In genomic region chr1:86160059-86160458, GRCm38 (mm10) we compare ENCODE assay signal across 32 mouse cellular contexts. TPM values are rescaled to one million over a fixed set of nuclear protein-coding genes. Genes with fewer than 3 reads are reported as not detected.
DNase-seq lines count a peak whose midpoint lies in the region; ATAC-seq and TF ChIP-seq lines count a peak whose summit lies in the region.
"Had no signal": no experiment of that assay in that cellular context is flagged by ENCODE, and none has a peak within 500 bp of the region (broad histone marks: within the 10 kb centered on the region; RNA-seq: fewer than 3 reads in every experiment).

No protein-coding gene starts in this region.

- ATAC-seq in liver, embryonic 12.5 days = peak; percentile 74
- ATAC-seq in liver, postnatal 0 days = peak; percentile 53
- ATAC-seq: forebrain, embryonic 14.5 days; midbrain, embryonic 13.5 days had no signal

- peak overlapping the region; percentile 53 for H3K4me2 ChIP-seq in liver, embryonic 12.5 days
- H3K4me2 ChIP-seq in liver, postnatal 0 days (ENCODE audit: low read depth, low read length) = peak overlapping the region; percentile 54
- H3K4me2 ChIP-seq: heart, embryonic 12.5 days; hindbrain, embryonic 13.5 days; limb, embryonic 15.5 days; lung, embryonic 15.5 days; midbrain, embryonic 13.5 days had no signal

- TF ChIP-seq POLR2A in MEL (IDR thresholded peaks at IDR 0.05; ENCODE audit: control insufficient read depth in 1 of 2, insufficient read depth in 1 of 2, low read depth in 1 of 2, low read length in 2 of 2, poor library complexity in 1 of 2) = no peak

- TF ChIP-seq RAD21 in MEL (IDR thresholded peaks at IDR 0.05; ENCODE audit: low read depth, low read length) = no peak

- peak overlapping the region; percentile 69 for H3K27ac ChIP-seq in MEL (ENCODE audit: control insufficient read depth, low read depth, low read length)
- H3K27ac ChIP-seq in liver, embryonic 12.5 days = peak overlapping the region; percentile 91
- H3K27ac ChIP-seq in liver, postnatal 0 days (ENCODE audit: low read depth) = peak overlapping the region; percentile 76
- H3K27ac ChIP-seq: heart, adult 2 months; hindbrain, embryonic 13.5 days; limb, embryonic 10.5 days; limb, embryonic 15.5 days; lung, embryonic 15.5 days; midbrain, embryonic 13.5 days had no signal

- TF ChIP-seq EP300 in MEL (IDR thresholded peaks at IDR 0.05; ENCODE audit: low read depth in 1 of 2, low read length in 2 of 2) = peak; percentile 31 to 74; a peak in 2 of 4 replicates
- TF ChIP-seq EP300 in liver, postnatal 0 days (IDR thresholded peaks at IDR 0.05; ENCODE audit: low read depth) = peak; percentile 81

- H3K79me2 ChIP-seq in MEL (ENCODE audit: control insufficient read depth, insufficient read depth, low read length, poor library complexity) = no peaks in the 10 kb centered on the region

- no peaks in the 10 kb centered on the region for H3K27me3 ChIP-seq in MEL (ENCODE audit: control insufficient read depth in 1 of 2, insufficient read depth in 2 of 2, low read length in 2 of 2)
- no peaks in the 10 kb centered on the region for H3K27me3 ChIP-seq in liver, embryonic 12.5 days (replicated peaks)
- H3K27me3 ChIP-seq in liver, postnatal 0 days (ENCODE audit: insufficient read depth, low read length) = no peaks in the 10 kb centered on the region
- H3K27me3 ChIP-seq: heart, embryonic 12.5 days; hindbrain, embryonic 13.5 days; limb, embryonic 15.5 days; lung, embryonic 15.5 days; megakaryocyte, embryonic 14.5 days; midbrain, embryonic 13.5 days had no signal

- TF ChIP-seq CTCF in MEL (IDR thresholded peaks at IDR 0.05 in 2 of 3, conservative IDR thresholded peaks at IDR 0.05 in 1 of 3; ENCODE audit: control insufficient read depth in 1 of 3, insufficient read depth in 1 of 3, low read depth in 2 of 3, low read length in 3 of 3, poor library complexity in 1 of 3, severe bottlenecking in 1 of 3) = no peak
- TF ChIP-seq CTCF in liver, postnatal 0 days (IDR thresholded peaks at IDR 0.05; ENCODE audit: low read depth) = no peak

- H3K4me1 ChIP-seq in MEL (ENCODE audit: control insufficient read depth in 1 of 2, insufficient read depth in 2 of 2, low read length in 2 of 2) = peaks cover 16% of the 10 kb centered on the region in 2 experiments
- peaks cover 68% of the 10 kb centered on the region for H3K4me1 ChIP-seq in liver, embryonic 12.5 days
- peaks cover 12% of the 10 kb centered on the region; the same call in 1 of the 2 replicates for H3K4me1 ChIP-seq in liver, postnatal 0 days (ENCODE audit: insufficient read depth)

- H3K4me3 ChIP-seq in MEL (ENCODE audit: control insufficient read depth in 1 of 2, insufficient read depth in 1 of 2, low read depth in 2 of 2, low read length in 2 of 2) = no peak overlapping the region
- H3K4me3 ChIP-seq in liver, embryonic 12.5 days = no peak overlapping the region
- no peak overlapping the region for H3K4me3 ChIP-seq in liver, postnatal 0 days (ENCODE audit: low read depth, low read length)
- H3K4me3 ChIP-seq: heart, adult 2 months; heart, embryonic 12.5 days; hindbrain, embryonic 13.5 days; limb, embryonic 10.5 days; limb, embryonic 15.5 days; lung, embryonic 15.5 days; megakaryocyte, embryonic 14.5 days; midbrain, embryonic 13.5 days had no signal

- peaks cover 5 to 11% of the 10 kb centered on the region in 2 experiments for H3K36me3 ChIP-seq in MEL (ENCODE audit: control insufficient read depth in 1 of 2, insufficient read depth in 2 of 2, low read length in 2 of 2)
- peaks cover 56% of the 10 kb centered on the region for H3K36me3 ChIP-seq in liver, embryonic 12.5 days
- H3K36me3 ChIP-seq in liver, postnatal 0 days (replicated peaks; ENCODE audit: insufficient read depth, low read length) = peaks cover 12% of the 10 kb centered on the region

- 59% methylated on average over 6 of the region's 6 CpGs for WGBS in liver, embryonic 12.5 days (ENCODE audit: insufficient replicate concordance)
- WGBS in liver, postnatal 0 days (ENCODE audit: insufficient replicate concordance) = 66% methylated on average over 6 of the region's 6 CpGs

- no peaks in the 10 kb centered on the region for H3K9me3 ChIP-seq in MEL (replicated peaks; ENCODE audit: insufficient read depth, low read length)
- no peaks in the 10 kb centered on the region for H3K9me3 ChIP-seq in liver, embryonic 12.5 days (replicated peaks)
- H3K9me3 ChIP-seq in liver, postnatal 0 days (ENCODE audit: low read length) = no peaks in the 10 kb centered on the region
- H3K9me3 ChIP-seq: heart, embryonic 12.5 days; hindbrain, embryonic 13.5 days; limb, embryonic 10.5 days; limb, embryonic 15.5 days; lung, embryonic 15.5 days; megakaryocyte, embryonic 14.5 days; midbrain, embryonic 13.5 days had no signal

- H3K9ac ChIP-seq in MEL (ENCODE audit: control insufficient read depth, low read depth, low read length, poor library complexity, severe bottlenecking) = no peak overlapping the region
- peak overlapping the region; percentile 33 for H3K9ac ChIP-seq in liver, embryonic 12.5 days
- H3K9ac ChIP-seq in liver, postnatal 0 days (replicated peaks) = no peak overlapping the region
- H3K9ac ChIP-seq: heart, embryonic 12.5 days; hindbrain, embryonic 13.5 days; limb, embryonic 15.5 days; lung, embryonic 15.5 days; midbrain, embryonic 13.5 days had no signal

- DNase-seq in MEL (ENCODE audit: low read depth, low spot score) = no peak
- peak; percentile 46 for DNase-seq in c-Kit-positive CD71-positive TER-119-negative erythroid progenitor cells, embryonic 14.5 days (ENCODE audit: low read depth)
- DNase-seq in liver, postnatal 0 days = no peak
- DNase-seq in layer of hippocampus, adult 8-10 months (ENCODE audit: low spot score in 2 of 2) = no peak
- no peak for DNase-seq in yolk sac, embryonic 10.5 days (ENCODE audit: low spot score)
- DNase-seq in adrenal gland, postnatal 10 days = no peak
- DNase-seq: adrenal gland, postnatal 36 days; cerebellum, adult 11 months; cerebellum, adult 9-11 months; heart, adult 2 months; heart, postnatal 4 days; kidney, adult 9 months; kidney, postnatal 10 days; layer of hippocampus, adult 9-11 months; lung, postnatal 36 days; retina, postnatal 1 day; right cerebral cortex, postnatal 14 days; thymus, adult 18-20 months; thymus, postnatal 36 days had no signal

TF ChIP-seq in MEL, 35 proteins besides CTCF, POLR2A, EP300 and RAD21:
- TF ChIP-seq TCF12 (IDR thresholded peaks at IDR 0.05; ENCODE audit: low read depth, low read length) = peak; percentile 78; the same call in 1 of the 2 replicates
- TF ChIP-seq ETS1 (IDR thresholded peaks at IDR 0.05; ENCODE audit: low read depth, low read length) = peak; percentile 17; the same call in 1 of the 2 replicates
- 0 out of 2 replicates have a peak, but pooled peaks have one; percentile 25 for TF ChIP-seq GATA1 (IDR thresholded peaks at IDR 0.05; ENCODE audit: low read depth, low read length)
- no peak for TF ChIP-seq NRF1 (IDR thresholded peaks at IDR 0.05; ENCODE audit: insufficient read depth, low read depth, low read length, poor library complexity, severe bottlenecking)
- no peak for TF ChIP-seq MAFK (IDR thresholded peaks at IDR 0.05; ENCODE audit: borderline replicate concordance, low read depth, low read length)
- TF ChIP-seq POLR2AphosphoS5 (IDR thresholded peaks at IDR 0.05; ENCODE audit: borderline replicate concordance, low read depth, low read length) = no peak
- no peak for TF ChIP-seq BHLHE40 (IDR thresholded peaks at IDR 0.05; ENCODE audit: borderline replicate concordance, low read depth, low read length)

RNA-seq across cellular contexts. Expression of gene Armc9, which starts 5.5 kb away (rescaled TPM):
- total RNA-seq in MEL (2012; rRNA removed) = 5.9 and 7.2 TPM in 2 replicates
- 10 to 100 TPM in 1 of 2 experiments, not detected in 1; 12.0 TPM for polyA plus RNA-seq in MEL (2012; ENCODE audit: insufficient read depth in 1 of 2, insufficient read length in 2 of 2, low read depth in 1 of 2, low replicate concordance in 2 of 2, missing spikeins in 1 of 2)
- 15.2 and 16.9 TPM in 2 replicates for polyA plus RNA-seq in liver, embryonic 12.5 days (2016; fragmentation: Nextera tagmentation; extraction: Ambion mirVana)
- polyA plus RNA-seq in liver, postnatal 0 days (2015; fragmentation: Nextera tagmentation; extraction: Ambion mirVana) = 4.7 and 5.0 TPM in 2 replicates
- 10 to 100 TPM; 35.5 to 52.4 (median 43.3) TPM for total RNA-seq in layer of hippocampus, adult 8-10 months (2022)
- 10 to 100 TPM in 1 of 2 experiments, 1 to 10 TPM in 1; 7.9 to 10.9 TPM for total RNA-seq in adrenal gland, postnatal 10 days (2021)

RNA-seq across cellular contexts. Expression of gene Gm21972, which starts 26.6 kb away (rescaled TPM):
- total RNA-seq in MEL (2012; rRNA removed) = 0.26 and 0.65 TPM in 2 replicates
- polyA plus RNA-seq in MEL (2012; ENCODE audit: insufficient read depth in 1 of 2, insufficient read length in 2 of 2, low read depth in 1 of 2, low replicate concordance in 2 of 2, missing spikeins in 1 of 2) = 10 to 100 TPM in 1 of 2 experiments, not detected in 1; 52.7 TPM
- 0.30 TPM in 1 of 2 replicates, not detected in the other for polyA plus RNA-seq in liver, embryonic 12.5 days (2016; fragmentation: Nextera tagmentation; extraction: Ambion mirVana)
- polyA plus RNA-seq in liver, postnatal 0 days (2015; fragmentation: Nextera tagmentation; extraction: Ambion mirVana) = not detected in 2 replicates
- total RNA-seq in layer of hippocampus, adult 8-10 months (2022) = 1 to 10 TPM in 3 of 4 experiments, not detected in 1; 4.5 to 7.4 (median 6.4) TPM
- total RNA-seq in adrenal gland, postnatal 10 days (2021) = 1 to 10 TPM; 1.3 to 2.7 TPM
- polyA plus RNA-seq: heart, adult 2 months; heart, postnatal 0 days; intestine, embryonic 16.5 days; large intestine, adult 2 months; limb, embryonic 10.5 days; stomach, embryonic 16.5 days had no signal

RNA-seq across cellular contexts. Expression of gene Htr2b, which starts 48.3 kb away (rescaled TPM):
- total RNA-seq in MEL (2012; rRNA removed) = 0.07 and 0.15 TPM in 2 replicates
- under 1 TPM in 1 of 2 experiments, not detected in 1; 0.22 TPM for polyA plus RNA-seq in MEL (2012; ENCODE audit: insufficient read depth in 1 of 2, insufficient read length in 2 of 2, low read depth in 1 of 2, low replicate concordance in 2 of 2, missing spikeins in 1 of 2)
- 0.26 and 0.51 TPM in 2 replicates for polyA plus RNA-seq in liver, embryonic 12.5 days (2016; fragmentation: Nextera tagmentation; extraction: Ambion mirVana)
- not detected in 2 replicates for polyA plus RNA-seq in liver, postnatal 0 days (2015; fragmentation: Nextera tagmentation; extraction: Ambion mirVana)
- total RNA-seq in layer of hippocampus, adult 8-10 months (2022) = not detected
- total RNA-seq in adrenal gland, postnatal 10 days (2021) = under 1 TPM; 0.21 to 0.27 TPM
- total RNA-seq: heart, postnatal 4 days had no signal
